Mouse (Mus musculus) CH12.LX (cell line): Measurements from ENCODE around the gene Pkp4. TPM values are rescaled to one million over a fixed set of nuclear protein-coding genes. Genes with fewer than 3 reads are reported as not detected.

Source experiments
- DNase-seq: peaks from one replicate; pipeline ENCODE4 v3.0.0-alpha.2; 2013; ENCODE audit errors: extremely low read depth
- H3K27ac ChIP-seq: 2 replicates; pipeline ENCODE4 v1.5.1; 2012; ENCODE audit warnings: low read depth, mild to moderate bottlenecking, control low read depth, moderate library complexity; ENCODE audit not compliant: insufficient read depth
- H3K27me3 ChIP-seq: replicated peaks from 2 replicates; pipeline ENCODE3; 2012; ENCODE audit warnings: inconsistent platforms
- H3K36me3 ChIP-seq, 2 experiments: replicated peaks in 1 of 2; 2 replicates each; pipeline versions ENCODE3 to v1.6.1; 2012; ENCODE audit warnings: inconsistent platforms in 1 of 2, low read length in 1 of 2, mild to moderate bottlenecking in 1 of 2, mixed read lengths in 1 of 2, moderate library complexity in 1 of 2; ENCODE audit not compliant: control insufficient read depth in 1 of 2, insufficient read depth in 1 of 2
- H3K4me1 ChIP-seq, 2 experiments: 2 replicates each; pipeline ENCODE4 v1.6.1; 2012; ENCODE audit warnings: inconsistent platforms in 1 of 2, moderate library complexity in 1 of 2; ENCODE audit not compliant: insufficient read depth in 2 of 2, control insufficient read depth in 1 of 2
- H3K4me2 ChIP-seq: 2 replicates; pipeline ENCODE4 v1.6.1; 2012; ENCODE audit warnings: low read depth, mild to moderate bottlenecking, control low read depth; ENCODE audit not compliant: poor library complexity, insufficient read depth, severe bottlenecking
- H3K4me3 ChIP-seq, 3 experiments: fragments of 150-350 bp in 1 of 3; sonication (generic) in 1 of 3; replicated peaks in 1 of 3; 2 replicates each; pipeline versions ENCODE3 to v1.5.1; 2011 to 2012; ENCODE audit warnings: low read depth in 2 of 3, low read length in 2 of 3, mild to moderate bottlenecking in 2 of 3, moderate library complexity in 2 of 3, control low read depth in 1 of 3, improper control_type of control experiment in 1 of 3, inconsistent platforms in 1 of 3, mixed read lengths in 1 of 3; ENCODE audit not compliant: poor library complexity in 1 of 3
- H3K79me2 ChIP-seq: replicated peaks from 2 replicates; pipeline ENCODE4 v1.6.1; 2012; ENCODE audit warnings: mild to moderate bottlenecking, moderate library complexity; ENCODE audit not compliant: control insufficient read depth, poor library complexity, insufficient read depth, severe bottlenecking; ENCODE audit errors: extremely low read depth
- H3K9ac ChIP-seq: 2 replicates; pipeline ENCODE4 v1.6.1; 2012; ENCODE audit warnings: low read depth, mild to moderate bottlenecking, control low read depth, moderate library complexity; ENCODE audit not compliant: insufficient read depth
- H3K9me3 ChIP-seq: replicated peaks from 2 replicates; pipeline ENCODE3; 2012; ENCODE audit warnings: low read length, inconsistent platforms, mixed read lengths
- BHLHE40 ChIP-seq: IDR thresholded peaks from 2 replicates; pipeline ENCODE4 v1.6.1; 2011; ENCODE audit warnings: mild to moderate bottlenecking, low read depth, low read length, improper control_type of control experiment
- CHD2 ChIP-seq: IDR thresholded peaks from 2 replicates; pipeline ENCODE4 v1.6.1; 2011; ENCODE audit warnings: low read length, improper control_type of control experiment
- CTCF ChIP-seq, 2 experiments: IDR thresholded peaks in 1 of 2; conservative IDR thresholded peaks in 1 of 2; 2 replicates each; pipeline ENCODE4 v1.5.1; 2011 to 2012; ENCODE audit warnings: low read depth in 2 of 2, low read length in 2 of 2, improper control_type of control experiment in 1 of 2, inconsistent platforms in 1 of 2, mild to moderate bottlenecking in 1 of 2, moderate library complexity in 1 of 2
- ELF1 ChIP-seq: IDR thresholded peaks from 2 replicates; pipeline ENCODE4 v1.6.1; 2014; ENCODE audit warnings: low read depth, mild to moderate bottlenecking, inconsistent platforms, low read length, improper control_type of control experiment
- ETS1 ChIP-seq: conservative IDR thresholded peaks from 2 replicates; pipeline ENCODE4 v1.6.1; 2012; ENCODE audit warnings: low read depth, mild to moderate bottlenecking, inconsistent platforms, low read length, improper control_type of control experiment, moderate library complexity
- IRF4 ChIP-seq: IDR thresholded peaks from 2 replicates; pipeline ENCODE4 v1.6.1; 2014; ENCODE audit warnings: low read depth, mild to moderate bottlenecking, inconsistent platforms, low read length, improper control_type of control experiment
- JUN ChIP-seq: IDR thresholded peaks from 2 replicates; pipeline ENCODE4 v1.6.1; 2011; ENCODE audit warnings: low read depth, mild to moderate bottlenecking, low read length, improper control_type of control experiment, moderate library complexity; ENCODE audit not compliant: insufficient read depth
- JUND ChIP-seq: conservative IDR thresholded peaks from 2 replicates; pipeline ENCODE4 v1.6.1; 2011; ENCODE audit warnings: low read depth, low read length, improper control_type of control experiment
- KAT2A ChIP-seq: IDR thresholded peaks from 2 replicates; pipeline ENCODE4 v1.6.1; 2012; ENCODE audit warnings: low read length, improper control_type of control experiment, inconsistent platforms; ENCODE audit not compliant: insufficient replicate concordance
- NRF1 ChIP-seq: IDR thresholded peaks from 2 replicates; pipeline ENCODE4 v1.6.1; 2014; ENCODE audit warnings: low read depth, mild to moderate bottlenecking, inconsistent platforms, low read length, improper control_type of control experiment, moderate library complexity
- RAD21 ChIP-seq: IDR thresholded peaks from 2 replicates; pipeline ENCODE4 v1.6.1; 2011; ENCODE audit warnings: low read depth, mild to moderate bottlenecking, low read length, improper control_type of control experiment, moderate library complexity
- RCOR1 ChIP-seq: conservative IDR thresholded peaks from 2 replicates; pipeline ENCODE4 v1.6.1; 2012; ENCODE audit warnings: low read depth, mild to moderate bottlenecking, inconsistent platforms, low read length, improper control_type of control experiment
- SIN3A ChIP-seq: IDR thresholded peaks from 2 replicates; pipeline ENCODE4 v1.6.1; 2012; ENCODE audit warnings: low read length, improper control_type of control experiment, inconsistent platforms
- TCF12 ChIP-seq: IDR thresholded peaks from 2 replicates; pipeline ENCODE4 v1.6.1; 2014; ENCODE audit warnings: low read depth, mild to moderate bottlenecking, inconsistent platforms, low read length, improper control_type of control experiment
- dilution Hi-C: fragments of 300-500 bp; cut with MboI; formaldehyde crosslinking; loops from 2 replicates; pipeline ENCODE4 v1.14.3; 2020; ENCODE audit warnings: low sequenced_read_pairs; ENCODE audit not compliant: extremely low pct_unique_long_range_greater_than_20kb, extremely low pct_ligation_motif_present
- in situ Hi-C: fragments of 300-500 bp; cut with MboI; formaldehyde crosslinking; loops from 3 replicates; pipeline ENCODE4 v1.14.3; 2019; ENCODE audit warnings: low sequenced_read_pairs, low pct_ligation_motif_present, low pct_unique_long_range_greater_than_20kb, mixed read lengths
- polyA plus RNA-seq: library from polyadenylated mRNA; unstranded; fragments of >175 nt; gene quantifications from 2 replicates; pipeline ENCODE4 v1.2.1, GENCODE M21; 2012; ENCODE audit warnings: low read depth; ENCODE audit not compliant: insufficient read length
- total RNA-seq, 2 experiments: library from RNA; depleted of rRNA; stranded (reverse); fragments of 300-350 nt in 1 of 2; fragments of >200 nt in 1 of 2; gene quantifications; 2 replicates each; pipeline ENCODE4 v1.2.3; 2012 to 2014

Pkp4 gene
- total and polyA plus RNA-seq, 3 experiments: not detected

- no peaks in the 10 kb centered on the region for H3K36me3 ChIP-seq
- no peaks in the 10 kb centered on the region for H3K4me1 ChIP-seq
- H3K9me3 ChIP-seq: peaks cover 58% of the 10 kb centered on the region
- H3K27me3 ChIP-seq: no peaks in the 10 kb centered on the region
- dilution Hi-C loops: no loop called here
- in situ Hi-C loops: no loop called here
- no peak overlapping the region for H3K4me2 ChIP-seq
- H3K79me2 ChIP-seq: no peaks in the 10 kb centered on the region
- H3K27ac ChIP-seq: no peak overlapping the region
- H3K9ac ChIP-seq: no peak overlapping the region
- TF ChIP-seq JUN (no peak), SIN3A (no peak), JUND (no peak), BHLHE40 (no peak), KAT2A (no peak), ELF1 (no peak), RCOR1 (no peak)
- TF ChIP-seq, all 38 proteins: peak for 0
- DNase-seq: no peak
- no peak overlapping the region for H3K4me3 ChIP-seq
Observed at GRCm38 (mm10) chr2:59239841-59240395, 79.3 kb downstream of the Pkp4 start.

- dilution Hi-C loops (no loop called here), in situ Hi-C loops (no loop called here)
- H3K27me3 ChIP-seq: no peaks in the 10 kb centered on the region
- no peaks in the 10 kb centered on the region for H3K4me1 ChIP-seq
- H3K4me2 ChIP-seq: no peak overlapping the region
- H3K9ac ChIP-seq: no peak overlapping the region
- no peak overlapping the region for H3K27ac ChIP-seq
- H3K36me3 ChIP-seq: no peaks in the 10 kb centered on the region
- H3K79me2 ChIP-seq: no peaks in the 10 kb centered on the region
- TF ChIP-seq ETS1 (no peak), TCF12 (no peak), NRF1 (no peak), IRF4 (no peak), CHD2 (no peak), CTCF (conservative IDR thresholded peaks at IDR 0.05 in 1 of 2, IDR thresholded peaks at IDR 0.05 in 1 of 2; ENCODE audit: low read depth in 2 of 2, low read length in 2 of 2) (no peak), RAD21 (no peak)
- no peak for DNase-seq
- peaks cover 66% of the 10 kb centered on the region for H3K9me3 ChIP-seq
- H3K4me3 ChIP-seq: no peak overlapping the region
Observed at GRCm38 (mm10) chr2:59242117-59242516, 81.5 kb downstream of the Pkp4 start.
